Mouse (Mus musculus) activated CD4-positive, CD25-positive, alpha-beta regulatory T cell, adult 4 months (primary cell): ENCODE data around the gene Kcnrg. TPM values are rescaled to one million over a fixed set of nuclear protein-coding genes. Genes with fewer than 3 reads are reported as not detected.
"Not testable (repeated sequence)": the region's sequence is repeated elsewhere in the genome, so short reads cannot be mapped to it uniquely, and the experiment has no call there.

ENCODE experiments used
- ATAC-seq: one replicate; pipeline ENCODE4 v1.8.0; 2017
- polyA plus RNA-seq, 2 experiments: library from polyadenylated mRNA; unstranded; fragments of 100-300 nt; shearing (Covaris generic); gene quantifications; one replicate each; pipeline ENCODE4 v1.2.1; 2017

Kcnrg gene
- polyA plus RNA-seq, result under 1 TPM; 0.48 to 0.80 TPM

DNA sequence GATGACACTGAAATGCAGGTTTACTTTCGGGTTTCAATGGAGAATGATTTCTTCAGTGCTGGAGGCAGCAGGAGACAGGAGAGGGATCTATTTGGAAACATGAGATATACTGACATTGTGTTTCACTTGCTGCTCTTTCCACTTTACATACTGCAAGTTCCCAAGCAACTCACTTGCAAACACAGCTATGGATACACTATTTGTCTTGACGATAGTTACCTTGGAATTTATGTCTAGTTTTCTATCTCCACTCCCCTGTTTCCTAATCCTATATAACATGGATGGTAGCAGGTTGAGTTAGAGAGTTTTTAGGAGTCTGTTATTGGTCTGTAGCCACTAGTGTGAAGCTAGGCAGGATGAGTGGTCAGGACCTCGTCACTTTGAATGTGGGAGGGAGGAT lies at the start of gene Kcnrg:
TSS of gene Kcnrg (plus strand) at position 301 of the 400 bp plus-strand sequence.
- ATAC-seq, result no peak

DNA sequence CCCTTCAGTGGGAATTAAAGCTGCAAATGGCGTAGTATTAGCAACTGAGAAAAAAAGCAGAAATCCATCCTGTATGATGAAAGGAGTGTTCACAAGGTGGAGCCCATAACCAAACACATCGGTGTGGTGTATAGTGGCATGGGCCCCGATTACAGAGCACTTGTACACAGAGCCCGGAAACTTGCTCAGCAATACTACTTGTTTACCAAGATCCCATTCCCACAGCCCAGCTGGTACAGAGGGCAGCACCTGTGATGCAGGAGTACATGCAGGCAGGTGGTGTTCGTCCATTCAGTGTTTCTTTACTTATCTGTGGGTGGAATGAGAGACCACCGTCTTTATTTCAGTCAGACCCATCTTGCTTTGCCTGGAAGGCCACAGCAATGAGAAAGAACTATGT lies 48.4 kb upstream of the Kcnrg start:
- ATAC-seq, result no peak

DNA sequence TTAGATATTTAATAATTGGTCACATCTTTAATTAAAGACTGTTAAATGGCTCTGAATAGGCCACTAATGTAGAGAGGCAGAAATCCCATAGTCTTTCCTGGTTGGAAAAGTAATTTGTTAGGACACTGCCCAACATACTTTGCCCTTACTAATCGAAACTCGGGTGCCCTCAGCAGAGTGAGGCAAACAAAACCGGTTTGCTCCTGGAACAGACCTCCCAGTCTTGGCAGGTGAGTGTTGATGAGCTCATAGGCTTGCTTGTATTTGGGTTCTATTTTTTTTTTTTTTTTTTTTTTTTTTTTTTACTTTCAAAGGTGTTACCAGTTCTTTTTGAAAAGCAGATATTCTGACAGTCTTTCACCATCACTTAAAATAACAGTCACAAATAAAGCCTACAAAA lies 47.4 kb upstream of the Kcnrg start:
- no peak for ATAC-seq

DNA sequence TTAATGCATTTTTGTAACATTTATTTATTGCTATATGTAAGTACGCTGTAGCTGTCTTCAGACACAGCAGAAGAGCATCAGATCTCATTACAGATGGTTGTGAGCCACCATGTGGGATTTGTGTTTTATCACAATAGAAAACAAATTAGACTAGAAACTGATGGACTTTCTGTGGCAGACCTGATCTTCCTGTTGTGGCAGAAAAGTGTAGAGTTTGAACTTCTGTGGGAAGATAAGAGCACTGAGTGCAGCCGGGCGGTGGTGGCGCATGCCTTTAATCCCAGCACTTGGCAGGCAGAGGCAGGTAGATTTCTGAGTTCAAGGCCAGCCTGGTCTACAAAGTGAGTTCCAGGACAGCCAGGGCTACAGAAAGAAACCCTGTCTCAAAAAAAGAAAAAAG lies 41.0 kb upstream of the Kcnrg start:
- not testable (repeated sequence) for ATAC-seq

DNA sequence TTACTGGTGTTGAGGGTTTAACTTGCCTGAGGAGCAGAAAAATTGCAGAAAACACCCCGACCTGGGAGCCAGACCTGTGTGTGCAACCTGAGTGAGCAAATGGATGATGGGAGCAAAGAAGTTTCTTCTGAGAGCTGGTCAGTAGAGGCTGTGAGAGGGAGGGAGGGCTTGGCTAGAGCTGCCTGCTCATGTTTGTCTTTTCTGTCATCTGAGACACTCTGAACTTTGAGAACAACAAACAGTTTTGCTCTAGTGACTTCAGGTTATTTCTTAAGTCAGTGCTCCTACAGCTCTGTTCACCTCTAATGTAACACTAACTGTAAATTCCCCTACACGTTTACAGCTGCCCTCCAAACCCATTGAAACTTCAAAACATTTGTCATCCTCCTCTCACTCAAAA lies 37.9 kb upstream of the Kcnrg start:
- no peak for ATAC-seq

DNA sequence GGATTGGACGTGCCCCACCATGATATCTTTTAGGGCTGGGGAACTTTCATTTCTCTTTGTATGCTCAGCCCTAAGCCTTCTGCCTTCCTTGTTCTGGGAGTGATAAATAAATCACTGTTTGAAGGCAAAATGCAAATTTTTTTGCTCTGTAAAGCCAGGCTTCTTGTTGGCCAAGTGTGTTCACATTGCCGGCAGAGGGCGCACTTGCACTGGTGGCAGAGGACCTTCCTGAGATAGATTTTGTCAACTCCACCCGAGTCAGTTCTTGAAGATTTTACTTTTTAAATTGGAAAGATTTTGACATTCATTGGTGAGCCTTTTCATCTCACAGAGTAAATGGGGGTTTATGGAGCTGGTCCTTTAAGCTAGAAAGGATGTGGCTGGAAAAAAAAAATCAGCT lies 35.9 kb upstream of the Kcnrg start:
- ATAC-seq, result no peak

DNA sequence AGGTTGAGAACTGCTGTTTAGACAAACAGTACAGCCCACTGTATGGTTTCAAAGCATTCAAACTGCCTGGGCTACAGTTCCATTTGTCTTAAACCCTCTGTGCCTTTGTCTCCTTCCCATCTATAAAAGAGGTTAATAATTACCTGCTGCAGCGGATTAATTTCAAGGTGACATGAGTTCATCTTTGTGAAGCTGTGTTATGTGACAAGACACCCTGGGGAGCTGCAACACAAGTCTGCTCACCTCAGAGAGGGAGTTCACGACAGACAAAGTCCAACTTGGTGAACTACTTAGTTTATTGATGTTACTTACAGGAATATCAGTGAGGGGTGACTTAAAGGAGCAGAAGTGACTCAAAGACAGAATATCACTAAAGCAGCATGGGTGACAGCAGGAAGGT lies 35.1 kb upstream of the Kcnrg start:
- ATAC-seq, result no peak

DNA sequence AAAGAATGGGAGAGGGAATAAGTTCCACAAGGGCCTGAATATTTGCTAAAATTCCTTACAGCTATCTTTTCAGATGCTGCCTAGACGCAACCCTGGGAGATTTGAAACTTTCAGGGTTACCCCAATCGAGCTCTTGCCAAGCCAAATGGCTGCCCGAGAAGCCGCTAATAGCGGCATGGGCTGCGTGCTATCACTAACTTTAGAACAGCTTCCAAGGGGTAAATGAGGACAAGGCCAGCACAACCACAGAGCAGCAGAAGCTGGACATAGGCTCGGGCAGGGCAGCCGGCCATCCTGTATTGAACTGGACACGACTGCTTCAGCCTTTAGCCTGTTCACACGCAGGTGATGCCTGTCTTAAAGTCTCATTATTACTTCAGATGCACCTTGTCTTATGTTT lies 32.2 kb upstream of the Kcnrg start:
- no peak for ATAC-seq

DNA sequence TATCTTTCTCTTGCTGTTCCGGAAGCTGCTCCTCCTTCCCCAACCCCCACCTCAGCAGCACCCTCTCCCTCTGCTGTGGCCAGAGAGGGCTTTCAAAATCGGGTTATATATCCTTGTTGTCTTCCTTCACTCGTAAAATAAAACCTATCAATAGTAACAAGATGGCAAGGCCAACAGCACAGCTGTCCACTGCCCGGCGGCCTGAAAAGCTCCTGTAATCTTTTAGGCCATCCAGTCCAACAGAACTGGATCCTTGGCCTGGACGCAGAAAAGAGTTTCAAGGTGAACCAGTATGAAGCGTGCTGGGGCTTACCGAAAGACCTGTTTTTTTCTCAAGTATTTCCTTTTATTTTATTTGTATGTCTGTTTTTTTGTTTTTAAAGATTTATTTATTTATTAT lies 31.3 kb upstream of the Kcnrg start:
- ATAC-seq, result no peak

DNA sequence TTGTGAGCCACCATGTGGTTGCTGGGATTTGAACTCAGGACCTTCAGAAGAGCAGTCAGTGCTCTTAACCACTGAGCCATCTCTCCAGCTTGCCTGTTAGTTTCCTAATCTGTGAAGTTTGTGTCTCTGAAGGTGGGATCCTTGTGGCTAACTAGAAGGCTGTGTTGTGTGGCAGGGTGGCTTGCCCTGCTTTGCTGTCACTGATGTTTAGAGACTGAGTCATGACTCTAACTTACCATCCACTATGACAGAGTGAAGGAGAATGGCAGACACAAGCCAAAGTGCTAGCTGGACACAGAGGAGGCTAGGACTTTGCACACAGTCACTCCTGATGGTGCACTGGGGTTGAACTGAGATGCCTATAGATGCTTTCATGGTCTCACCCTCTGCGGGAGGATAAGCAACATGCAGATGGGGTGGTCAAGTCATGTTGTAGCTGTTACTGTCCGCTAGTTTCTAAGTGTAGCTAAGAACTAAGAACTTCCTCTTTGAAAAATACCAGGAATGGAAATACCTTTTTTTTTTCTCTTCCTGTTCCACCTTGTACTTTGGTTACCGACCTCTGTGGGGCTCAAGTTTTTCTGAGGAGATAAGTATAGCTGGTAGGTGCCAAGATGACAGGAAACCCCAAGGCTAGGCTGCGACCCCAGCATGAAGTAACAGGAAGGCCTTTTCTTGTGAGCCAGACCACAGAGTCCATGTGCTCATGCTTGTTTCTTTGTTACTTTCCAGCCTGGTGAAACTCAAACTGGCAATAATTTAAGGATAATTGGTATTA lies 17.8 kb upstream of the Kcnrg start:
- no peak for ATAC-seq

DNA sequence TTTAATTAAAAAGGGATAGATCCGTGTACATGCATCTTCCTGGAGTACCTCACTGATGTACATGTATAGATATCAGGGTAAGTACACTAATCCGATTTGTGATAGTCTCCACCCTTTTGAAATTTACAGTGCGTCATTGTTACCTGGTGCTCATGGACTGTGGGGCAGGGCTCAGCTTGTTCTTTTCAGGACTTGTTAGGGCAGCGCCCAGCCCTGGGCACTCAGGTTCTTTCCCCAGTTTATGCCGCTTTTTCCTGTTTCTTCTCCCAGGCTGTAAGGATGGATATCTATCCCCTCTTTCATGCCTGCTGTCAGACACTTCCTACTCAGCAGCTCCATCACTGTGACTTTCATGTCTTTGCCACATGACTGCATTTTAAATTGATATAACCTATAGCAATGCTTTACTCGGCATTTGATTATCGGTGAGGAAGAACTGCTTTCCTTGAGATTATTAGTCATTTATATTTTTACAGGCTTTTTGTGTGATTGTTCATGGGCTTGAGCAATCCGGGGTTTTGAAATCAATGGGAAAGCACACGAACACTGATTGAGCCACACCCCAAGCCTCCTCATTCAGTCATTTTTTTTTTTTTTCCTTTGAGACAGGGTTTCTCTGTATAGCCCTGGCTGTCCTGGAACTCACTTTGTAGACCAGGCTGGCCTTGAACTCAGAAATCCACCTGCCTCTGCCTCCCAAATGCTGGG lies 10.4 kb upstream of the Kcnrg start:
- no peak for ATAC-seq

DNA sequence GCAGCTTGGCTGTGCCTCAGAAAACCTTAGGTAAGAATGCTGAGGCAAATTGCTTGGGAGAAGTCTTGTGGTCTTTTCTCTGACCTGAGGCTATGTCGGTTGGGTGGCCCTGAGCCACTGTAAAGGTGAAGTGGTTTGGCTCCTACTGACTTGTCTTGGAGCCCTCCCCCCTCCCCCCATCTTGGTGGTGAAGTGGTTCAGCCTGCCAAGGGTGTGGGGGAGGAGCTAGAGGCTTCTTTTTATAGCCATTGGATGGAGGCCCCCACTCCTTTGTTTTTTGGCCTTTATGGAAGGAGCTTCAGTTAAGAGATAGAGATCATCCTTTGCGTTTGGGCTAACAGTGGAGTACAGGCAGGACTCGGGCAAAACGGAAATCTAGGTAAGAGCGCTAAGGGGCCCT lies 9.3 kb upstream of the Kcnrg start, which contains the start of gene Trim13:
TSS of gene Trim13 (plus strand) at position 280 of the 400 bp plus-strand sequence.
- ATAC-seq, result no peak

DNA sequence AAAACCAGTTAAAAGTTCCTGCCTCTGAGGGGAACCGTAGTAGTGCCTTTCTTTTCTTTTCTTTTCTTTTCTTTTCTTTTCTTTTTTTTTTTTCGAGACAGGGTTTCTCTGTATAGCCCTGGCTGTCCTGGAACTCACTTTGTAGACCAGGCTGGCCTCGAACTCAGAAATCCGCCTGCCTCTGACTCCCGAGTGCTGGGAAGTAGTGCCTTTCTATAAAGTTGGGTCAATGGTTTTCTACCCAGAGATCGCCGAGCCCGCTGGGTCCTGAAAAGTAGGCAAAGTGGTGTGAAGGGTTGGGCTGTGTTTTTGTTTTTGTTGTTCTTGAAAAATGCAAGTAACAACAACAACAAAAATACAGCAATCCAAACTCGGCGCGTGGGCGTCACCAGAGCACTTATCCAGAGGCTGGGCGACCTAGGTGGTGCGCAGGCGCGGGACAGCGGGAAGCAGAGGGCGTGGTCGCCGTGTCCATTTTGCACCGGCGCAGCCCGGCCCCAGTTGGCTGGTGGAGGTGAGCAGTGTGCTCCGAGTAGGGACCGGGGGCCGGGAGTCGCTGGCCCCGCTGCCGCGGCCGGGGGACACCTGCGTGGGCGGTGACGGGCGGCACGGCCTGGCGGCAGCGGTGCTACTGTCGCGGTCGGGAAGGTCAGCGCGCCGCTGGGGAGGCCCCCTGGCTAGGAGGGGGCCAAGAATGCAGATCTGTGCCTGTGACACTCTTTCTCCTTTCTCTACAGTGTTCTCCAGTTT lies 8.0 kb upstream of the Kcnrg start:
- peak; percentile 93 for ATAC-seq

DNA sequence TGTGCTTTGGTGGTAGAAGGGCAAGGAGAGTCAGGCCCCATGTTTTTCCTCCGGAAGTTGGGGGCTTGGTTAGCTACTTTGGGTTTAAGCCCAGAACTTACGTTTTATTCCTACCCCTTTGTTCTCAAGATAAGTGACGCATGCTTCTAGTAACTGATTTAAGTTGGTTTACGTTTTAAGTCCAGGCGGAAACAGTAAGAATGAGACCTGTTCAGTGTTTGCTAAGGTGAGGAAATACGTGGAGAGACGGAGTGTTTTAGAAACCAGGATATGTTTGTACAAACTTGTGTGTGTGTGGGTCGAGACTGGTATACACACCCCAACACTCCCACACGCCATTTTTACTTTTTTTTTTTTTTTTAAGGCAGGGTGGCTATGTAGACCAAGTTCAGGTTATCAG lies 5.9 kb upstream of the Kcnrg start:
- no peak for ATAC-seq

DNA sequence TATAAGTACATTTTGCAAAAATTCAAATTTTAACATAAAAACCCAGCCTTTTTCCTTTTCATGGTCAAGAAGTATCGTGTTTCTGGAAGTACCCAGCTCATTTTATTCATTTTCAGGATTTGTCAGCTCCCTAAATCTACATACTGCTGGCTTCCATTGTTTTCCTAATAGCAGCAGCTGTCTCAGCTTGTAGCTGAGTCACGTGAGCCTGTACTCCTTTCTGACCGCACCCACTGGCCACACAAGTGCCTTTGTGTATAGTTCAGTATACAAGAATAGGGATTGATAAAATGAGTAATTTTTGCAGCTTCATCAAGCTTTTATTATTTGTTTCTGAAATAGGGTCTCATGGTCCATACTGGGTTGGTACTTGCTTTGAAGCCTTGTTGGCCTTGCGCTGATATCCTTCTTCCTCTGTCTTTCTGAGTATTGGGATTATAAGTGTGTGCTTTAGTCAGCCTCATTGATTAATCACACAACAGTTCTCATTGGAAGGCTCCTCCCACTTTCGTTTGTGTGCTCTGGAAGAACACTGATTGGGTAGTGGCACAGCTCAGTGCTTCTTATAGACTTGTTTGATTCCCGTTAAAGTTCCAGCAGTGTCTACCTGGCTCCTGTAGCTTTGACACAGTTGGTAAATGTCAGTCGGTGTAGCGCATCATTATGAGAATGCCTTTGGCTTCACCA lies 4.0 kb upstream of the Kcnrg start:
- no peak for ATAC-seq

DNA sequence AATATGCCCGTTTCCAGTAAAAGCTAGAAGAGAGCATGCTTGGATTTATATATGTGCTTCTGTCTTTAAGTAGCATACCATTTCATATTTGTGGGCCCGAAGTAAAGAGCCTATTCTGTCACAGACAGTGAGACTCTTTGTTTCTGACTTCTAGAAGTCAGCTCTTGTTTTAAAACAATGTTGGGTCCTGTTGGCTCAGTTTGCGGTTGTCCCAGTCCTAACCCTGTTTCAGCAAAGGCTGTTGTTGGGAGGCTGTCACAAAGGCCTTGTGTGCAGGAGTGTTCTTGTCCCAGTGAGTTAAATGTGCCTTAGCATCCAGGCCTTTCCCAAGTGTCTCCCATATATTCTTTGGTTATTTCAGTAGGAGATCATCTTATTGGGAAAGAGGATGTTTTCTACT lies 3.2 kb upstream of the Kcnrg start:
- no peak for ATAC-seq

DNA sequence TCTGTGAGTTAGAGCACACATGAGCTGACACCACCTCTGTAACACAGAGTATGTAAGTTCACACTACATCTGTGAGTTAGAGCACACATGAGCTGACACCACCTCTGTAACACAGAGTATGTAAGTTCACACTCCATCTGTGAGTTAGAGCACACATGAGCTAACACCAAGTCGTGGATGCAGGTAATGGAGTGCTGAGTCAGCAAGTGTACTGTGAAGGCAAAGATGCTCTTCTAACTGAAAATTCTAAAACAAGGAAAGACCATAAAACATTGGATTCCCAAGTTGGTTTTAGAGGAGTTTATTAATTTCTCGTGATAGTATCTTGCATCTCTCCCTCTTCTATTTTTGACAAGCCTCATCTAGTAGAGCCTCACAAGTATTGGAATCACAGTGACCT lies 1.2 kb upstream of the Kcnrg start:
- ATAC-seq, result not testable (repeated sequence)

DNA sequence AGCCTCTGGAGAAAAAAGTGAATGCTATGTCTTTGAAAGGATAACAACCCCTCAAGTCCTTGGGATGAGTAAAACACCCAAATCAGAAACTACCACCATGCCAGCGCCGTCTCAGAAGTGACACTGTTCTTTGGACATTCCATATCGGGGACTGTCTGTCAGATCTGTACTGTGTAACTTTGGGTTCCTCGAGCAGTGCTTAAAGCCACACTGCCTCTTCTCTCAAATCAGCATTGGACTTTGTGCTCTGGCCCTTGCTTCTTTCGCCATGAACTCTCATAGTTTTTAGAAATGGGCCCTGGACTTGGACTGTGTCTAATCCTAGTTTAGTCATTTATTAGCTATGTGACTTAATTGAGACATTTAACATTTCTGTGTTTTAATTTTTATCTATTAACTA lies 4.5 kb downstream of the Kcnrg start:
- ATAC-seq, result no peak

DNA sequence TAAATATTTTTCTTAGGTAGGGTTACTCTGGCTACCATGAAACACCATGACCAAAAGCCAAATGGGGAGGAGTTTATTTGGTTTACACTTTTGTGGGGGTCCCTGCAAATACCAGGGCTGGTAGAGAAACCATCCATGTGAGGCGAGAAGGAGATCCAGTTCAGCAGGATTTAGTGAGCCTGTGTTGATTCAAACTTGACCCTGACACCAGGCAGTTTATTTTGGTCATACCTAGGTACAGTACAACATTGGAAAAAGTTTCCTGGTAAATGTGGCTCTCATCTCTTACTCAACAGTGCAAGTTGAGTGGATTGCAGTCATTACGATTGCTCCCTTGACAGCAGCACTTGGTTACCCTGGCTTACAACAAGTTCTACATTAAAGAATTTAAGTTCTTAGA lies 6.1 kb downstream of the Kcnrg start:
- no peak for ATAC-seq

DNA sequence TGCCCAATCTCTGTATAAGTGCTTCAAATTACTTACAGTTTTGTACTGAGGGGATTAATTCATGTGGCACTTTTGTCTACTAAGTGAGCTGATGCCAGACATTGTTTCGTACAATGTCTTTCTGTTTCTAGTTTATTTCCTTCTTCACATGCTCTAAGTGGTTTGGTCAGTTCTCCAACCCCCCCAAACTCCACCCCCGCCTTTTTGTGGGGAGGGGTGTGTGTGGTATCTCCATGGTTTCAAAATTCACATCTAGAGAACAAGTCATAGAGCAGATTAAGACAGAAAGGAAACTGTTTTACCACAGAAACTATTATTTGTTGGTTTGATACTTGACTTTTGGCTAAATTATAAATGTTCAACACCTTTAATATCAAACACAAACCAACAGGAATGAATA lies 13.1 kb downstream of the Kcnrg start:
- ATAC-seq, result no peak

DNA sequence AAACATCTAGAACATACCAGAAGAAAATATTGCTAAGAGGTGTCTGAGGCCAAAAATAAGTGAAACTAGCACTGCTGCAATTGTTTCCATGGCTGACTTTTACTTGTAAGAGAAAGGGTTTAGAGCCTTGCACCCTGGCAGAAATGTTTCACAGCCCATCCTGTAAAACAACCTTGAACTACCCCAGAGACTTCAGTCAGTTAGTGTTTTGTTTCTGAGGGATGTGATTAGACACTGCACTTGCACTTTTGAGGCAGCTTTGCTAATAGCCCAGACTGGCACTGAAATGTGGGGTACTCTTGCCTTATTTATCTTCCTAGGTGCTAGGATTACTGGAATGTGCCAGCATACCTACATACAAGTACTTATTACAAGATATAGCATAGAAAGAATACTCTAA lies 28.7 kb downstream of the Kcnrg start:
- ATAC-seq, result no peak

DNA sequence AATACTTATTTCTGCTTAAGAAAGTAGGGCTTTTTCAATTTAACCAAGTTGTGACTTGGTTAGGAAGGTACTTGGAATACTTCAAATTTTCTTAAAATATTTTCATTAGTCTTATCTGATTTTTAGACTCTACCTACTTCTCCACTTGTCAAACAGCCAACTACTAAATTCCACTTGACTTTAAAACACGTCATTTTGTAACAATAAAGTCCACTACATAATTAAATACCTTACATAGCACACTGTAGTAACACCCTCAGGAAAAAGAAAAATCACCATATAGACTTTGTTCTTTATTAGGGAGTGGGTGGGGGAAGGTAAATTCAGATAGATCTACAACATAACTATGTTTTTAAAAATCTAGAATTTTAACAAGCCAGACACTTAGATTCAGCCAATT lies 35.4 kb downstream of the Kcnrg start:
- no peak for ATAC-seq

DNA sequence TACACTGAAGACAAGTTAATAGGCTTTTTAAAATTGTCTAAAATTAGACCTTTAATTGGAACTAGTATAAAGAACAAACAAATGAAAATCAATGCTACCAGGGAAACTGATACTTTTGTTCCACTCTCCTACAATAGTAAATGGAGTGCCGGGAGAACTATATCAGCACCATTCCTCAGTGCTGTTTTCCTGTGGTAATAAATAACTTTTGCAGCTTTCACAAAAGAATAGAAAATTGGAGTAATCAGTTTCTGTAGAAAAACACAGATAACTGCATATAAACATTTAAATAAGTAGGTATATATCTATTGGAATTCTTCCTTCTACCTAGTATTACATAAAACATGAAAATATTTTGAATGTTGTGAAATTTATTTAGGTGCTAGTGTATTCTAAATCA lies 38.3 kb downstream of the Kcnrg start:
- no peak for ATAC-seq
